Mouse (Mus musculus) cortical plate, adult 2 months (tissue): ENCODE data around the gene Rpl27a. TPM values are rescaled to one million over a fixed set of nuclear protein-coding genes. Genes with fewer than 3 reads are reported as not detected.

Experiments
- H3K27ac ChIP-seq: fragments of 200-500 bp; 2 replicates; pipeline ENCODE4 v1.5.1; 2012; ENCODE audit warnings: low read length, control low read depth, inconsistent platforms; ENCODE audit not compliant: insufficient read depth
- H3K4me1 ChIP-seq: fragments of 200-500 bp; 2 replicates; pipeline ENCODE4 v1.6.1; 2011; ENCODE audit warnings: low read length; ENCODE audit not compliant: control insufficient read depth, insufficient read depth
- H3K4me3 ChIP-seq: fragments of 200-500 bp; 2 replicates; pipeline ENCODE4 v1.5.1; 2011; ENCODE audit warnings: mild to moderate bottlenecking, low read length, control low read depth; ENCODE audit not compliant: insufficient read depth
- CTCF ChIP-seq: fragments of 200-500 bp; IDR thresholded peaks from 2 replicates; pipeline ENCODE4 v1.5.1; 2011; ENCODE audit warnings: mild to moderate bottlenecking, control low read depth, low read length; ENCODE audit not compliant: insufficient read depth; ENCODE audit errors: extremely low read depth
- POLR2A ChIP-seq: fragments of 200-500 bp; IDR thresholded peaks from 2 replicates; pipeline ENCODE4 v1.6.1; 2011; ENCODE audit warnings: mild to moderate bottlenecking, low read length, control low read depth; ENCODE audit not compliant: insufficient read depth; ENCODE audit errors: extremely low read depth
- polyA plus RNA-seq: library from polyadenylated mRNA; depleted of rRNA; stranded (reverse); fragments of >200 nt; gene quantifications from 2 replicates; pipeline ENCODE4 v1.2.3, GENCODE M21; 2012; rRNA removed

Gene Rpl27a
- polyA plus RNA-seq, 1 experiment = 325 TPM

DNA sequence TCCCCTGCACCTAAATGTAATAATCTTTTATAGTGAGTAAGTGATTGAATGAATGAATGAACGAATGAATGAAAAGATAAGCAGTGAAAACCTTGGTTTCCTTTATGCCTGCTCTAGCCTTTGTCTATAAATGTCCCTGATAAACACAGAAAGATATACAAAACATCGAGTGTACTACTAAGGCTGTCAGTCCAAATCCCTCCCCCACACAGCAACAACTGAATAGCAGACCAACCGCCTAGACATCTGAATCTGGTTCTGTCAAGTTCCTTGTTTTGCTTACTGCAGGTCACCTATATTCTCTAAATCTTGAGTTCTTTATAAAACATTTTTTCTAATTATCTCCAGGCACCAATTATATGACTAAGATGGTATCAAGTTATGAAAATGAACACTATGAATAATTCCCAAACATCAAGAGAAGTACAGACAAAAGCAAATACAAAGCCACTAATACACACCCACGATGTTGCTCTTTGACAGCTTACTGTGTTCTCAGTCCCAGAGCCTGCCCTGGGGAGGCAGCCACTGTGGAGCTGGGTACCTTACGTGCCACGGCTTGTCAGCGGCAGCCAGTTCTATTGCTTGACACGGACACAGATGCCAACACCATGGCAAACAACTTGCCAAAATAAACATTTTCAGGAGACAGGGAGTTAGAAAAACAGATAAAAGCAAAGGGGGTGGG, 42.7 kb downstream of the Rpl27a start:
- TF ChIP-seq CTCF = no peak
- Histone ChIP-seq H3K27ac (peak overlapping the region; percentile 62; the same call in 1 of the 2 replicates), H3K4me3 (no peak overlapping the region), H3K4me1 (no peaks in the 10 kb centered on the region)

DNA sequence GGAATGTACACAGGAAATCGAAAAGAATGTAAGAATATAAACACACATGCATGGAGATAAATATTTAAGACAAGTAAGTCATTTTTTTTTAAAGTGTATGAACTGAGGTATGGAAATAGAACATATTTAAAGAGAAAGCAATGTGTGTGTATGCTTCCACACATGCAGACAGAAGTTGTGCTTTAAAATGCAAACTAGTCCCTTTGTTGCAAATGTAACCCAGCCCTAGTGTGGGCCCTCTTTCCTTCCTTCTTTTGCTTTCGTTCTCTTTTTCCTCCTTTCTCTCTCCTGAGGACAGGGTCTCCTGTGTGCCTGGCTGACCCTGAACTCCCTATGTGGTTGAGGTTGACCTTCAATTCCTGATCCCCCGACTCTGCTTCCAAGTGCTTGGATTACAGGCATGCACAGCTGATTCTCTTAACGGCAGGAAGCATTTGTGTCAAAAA, 43.2 kb downstream of the Rpl27a start:
- no peak for TF ChIP-seq CTCF
- TF ChIP-seq POLR2A = no peak
- Histone ChIP-seq H3K4me3 (no peak overlapping the region), H3K4me1 (no peaks in the 10 kb centered on the region), H3K27ac (peak overlapping the region; percentile 62; the same call in 1 of the 2 replicates)

DNA sequence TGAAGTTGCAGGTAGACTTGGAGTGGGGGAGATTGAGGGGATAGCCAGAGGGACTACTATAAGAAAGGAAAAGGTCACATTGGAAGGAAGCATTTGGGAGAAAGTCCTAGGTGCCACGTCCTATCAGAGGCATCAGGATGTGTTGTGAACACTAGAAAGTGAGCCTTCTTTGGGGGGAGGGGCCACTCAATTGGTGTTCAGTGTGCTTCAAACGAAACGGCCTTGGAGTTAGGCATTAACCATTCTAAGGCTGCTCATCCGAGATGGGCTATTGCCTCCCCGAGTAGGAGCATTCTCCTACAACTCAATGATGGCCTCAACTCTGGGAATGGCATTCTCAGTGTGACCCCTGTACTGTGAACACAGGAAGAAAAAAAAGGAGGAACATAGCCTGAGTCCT, 43.7 kb downstream of the Rpl27a start:
- no peak overlapping the region for H3K27ac ChIP-seq
- H3K4me3 ChIP-seq = no peak overlapping the region
- no peak for TF ChIP-seq POLR2A
- no peak for TF ChIP-seq CTCF
- H3K4me1 ChIP-seq = no peaks in the 10 kb centered on the region

DNA sequence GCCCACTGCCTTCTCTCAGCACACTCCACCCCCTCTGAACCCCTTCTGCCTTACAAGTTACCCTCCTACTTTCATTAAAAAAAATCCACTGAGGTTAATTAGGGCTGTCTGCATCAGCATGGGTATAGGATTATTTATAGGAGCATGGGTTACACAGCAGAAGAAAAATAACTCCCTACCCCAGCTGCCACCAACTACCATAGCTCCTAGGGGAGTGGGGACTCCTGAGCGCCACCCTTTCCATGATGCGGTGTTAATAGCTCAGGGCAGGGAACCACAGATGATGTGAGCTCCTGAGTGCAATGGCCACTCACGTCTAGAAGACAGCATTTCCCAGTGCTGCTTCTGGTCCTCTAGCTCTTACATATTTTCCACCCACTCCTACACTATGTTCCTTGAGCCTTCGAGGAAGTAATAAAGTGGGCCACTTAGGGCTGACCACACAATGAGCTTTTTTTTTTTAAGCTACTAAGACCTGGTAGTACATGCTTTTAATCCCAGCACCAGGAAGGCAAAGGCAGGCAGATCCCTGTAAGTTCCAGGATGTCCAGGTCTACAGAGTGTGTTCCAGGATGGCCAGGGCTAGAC, 44.9 kb downstream of the Rpl27a start:
- no peak for TF ChIP-seq CTCF

DNA sequence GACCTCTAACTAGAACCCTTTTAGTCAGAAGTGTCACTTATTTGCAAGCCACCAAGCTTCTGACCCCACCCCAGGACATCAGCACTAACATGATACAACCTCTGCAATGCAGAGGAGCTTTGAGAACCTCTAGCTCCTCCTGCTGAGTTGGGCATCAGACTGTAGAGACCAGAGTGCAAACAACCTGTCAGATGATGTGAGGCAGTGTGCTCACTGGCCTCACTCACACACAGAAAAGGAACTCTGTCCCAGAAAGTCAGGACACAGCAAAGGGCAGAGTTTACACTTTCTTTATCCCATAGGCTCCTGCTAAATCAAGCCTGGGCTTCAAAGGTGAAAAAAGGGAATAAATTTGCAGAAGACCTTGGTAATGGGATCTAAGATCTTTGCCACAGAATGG, 47.4 kb downstream of the Rpl27a start:
- no peak overlapping the region for H3K4me3 ChIP-seq
- TF ChIP-seq CTCF = no peak
- no peak for TF ChIP-seq POLR2A
- no peak overlapping the region for H3K27ac ChIP-seq
- H3K4me1 ChIP-seq = no peaks in the 10 kb centered on the region

More for the DNA sequence above, 44.9 kb downstream of the Rpl27a start:
- Histone ChIP-seq H3K4me3 (no peak overlapping the region), H3K4me1 (no peaks in the 10 kb centered on the region), H3K27ac (no peak overlapping the region)

DNA sequence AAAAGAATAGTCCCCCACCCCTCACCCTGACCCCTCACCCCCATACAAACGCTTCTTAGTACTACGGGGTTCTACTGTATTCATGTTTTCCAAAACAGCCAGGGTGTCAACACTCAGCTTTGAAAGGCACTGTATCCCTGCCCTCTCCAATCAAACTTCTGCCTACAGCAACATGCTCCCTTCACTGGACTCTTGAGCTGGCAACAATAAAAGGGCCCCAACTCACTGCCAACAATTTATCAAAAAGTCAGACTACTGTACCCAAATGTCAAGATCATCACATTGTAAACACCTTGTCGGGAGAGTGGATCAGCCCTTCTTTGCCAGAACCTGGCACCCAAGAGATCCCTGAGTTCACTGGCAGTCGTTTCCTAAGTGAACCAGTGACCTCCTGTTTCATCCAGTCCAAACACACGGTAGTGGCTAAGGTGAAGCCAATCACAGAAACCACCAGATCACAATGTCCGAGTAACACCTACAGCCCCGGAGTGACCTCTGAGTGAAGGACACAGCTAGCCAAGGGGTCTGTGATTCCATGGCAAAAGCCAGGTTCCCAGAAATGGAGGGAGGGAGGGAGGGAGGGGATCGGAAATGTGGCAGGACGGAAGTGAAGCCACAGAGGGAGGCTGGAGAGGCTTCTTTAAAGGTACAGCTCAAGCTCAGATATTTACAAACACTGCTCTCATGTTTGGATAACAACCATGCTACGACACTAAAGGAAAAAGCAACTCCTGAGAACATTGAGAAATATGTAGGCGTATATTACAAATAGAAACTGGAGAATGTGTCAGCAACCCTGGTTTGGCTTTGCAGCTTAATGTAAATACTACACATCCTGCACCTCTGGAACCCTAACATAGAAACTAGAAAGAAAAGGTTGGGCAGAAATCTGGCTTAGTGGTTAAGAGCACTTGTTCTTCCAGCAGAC, 48.2 kb downstream of the Rpl27a start:
- H3K4me1 ChIP-seq = no peaks in the 10 kb centered on the region
- no peak overlapping the region for H3K27ac ChIP-seq
- no peak overlapping the region for H3K4me3 ChIP-seq
- TF ChIP-seq CTCF (no peak), POLR2A (no peak)

DNA sequence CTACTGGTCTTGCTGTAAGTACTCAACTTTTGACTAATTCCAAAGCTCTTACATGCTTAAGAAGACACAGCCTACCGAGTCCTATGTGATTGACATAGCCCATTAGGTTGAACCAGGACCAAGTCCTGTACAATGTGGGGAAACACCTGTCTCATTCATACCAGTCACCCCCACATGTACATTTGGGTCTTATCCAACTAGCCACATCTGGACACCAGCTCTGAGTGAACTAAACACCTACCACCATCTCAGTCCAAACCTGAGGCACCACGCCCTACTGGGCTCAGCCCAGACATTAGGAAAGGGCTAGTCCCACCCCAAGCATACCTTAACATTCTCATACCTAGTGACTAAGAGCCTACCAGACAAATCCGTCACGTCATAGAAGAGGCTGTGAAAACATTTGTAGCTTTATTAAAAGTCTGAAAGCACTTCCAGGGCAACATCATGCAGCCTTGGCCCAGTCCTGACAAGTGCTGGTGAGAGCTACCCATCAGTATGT, 49.5 kb downstream of the Rpl27a start:
- H3K27ac ChIP-seq = no peak overlapping the region
- no peak overlapping the region for H3K4me3 ChIP-seq
- no peak for TF ChIP-seq POLR2A
- TF ChIP-seq CTCF = no peak
- no peaks in the 10 kb centered on the region for H3K4me1 ChIP-seq

Other genes starting within 250 kb of the Rpl27a start
- 0.78 and 1.3 TPM in 2 replicates for gene Stk33, start 80.1 kb upstream of the Rpl27a start, polyA plus RNA-seq
- gene Trim66, start 11.0 kb upstream of the Rpl27a start, polyA plus RNA-seq = 13.7 and 15.1 TPM in 2 replicates
- gene St5, start 184.5 kb downstream of the Rpl27a start, polyA plus RNA-seq = 18.3 and 19.7 TPM in 2 replicates
- 7.0 and 7.4 TPM in 2 replicates for gene Akip1, start 184.5 kb downstream of the Rpl27a start, polyA plus RNA-seq
- 0.19 and 0.31 TPM in 2 replicates for gene BC051019, start 204.7 kb downstream of the Rpl27a start, polyA plus RNA-seq
- 0.17 and 0.38 TPM in 2 replicates for gene Ascl3, start 212.6 kb downstream of the Rpl27a start, polyA plus RNA-seq
- gene Tmem9b, start 233.7 kb downstream of the Rpl27a start, polyA plus RNA-seq = 144 and 153 TPM in 2 replicates